Mouse (Mus musculus): ENCODE results near the gene Lif. TPM values are rescaled to one million over a fixed set of nuclear protein-coding genes. Genes with fewer than 3 reads are reported as not detected.

The Lif gene
- total and polyA plus RNA-seq, 2 experiments from 2014 or later: 0.10 to 0.21 TPM

GRCm38 (mm10) chr11:4231435-4231834, 25.9 kb upstream of the Lif start:
- no peaks in the 10 kb centered on the region for H3K9me3 ChIP-seq (ENCODE audit: low read length)
- no peak overlapping the region for H3K9ac ChIP-seq (replicated peaks; ENCODE audit: low read length)
- no peak overlapping the region for H3K4me3 ChIP-seq (ENCODE audit: low read length)
- no peak for TF ChIP-seq CTCF (IDR thresholded peaks at IDR 0.05; ENCODE audit: low read depth)
- 0 out of 2 replicates have a peak, but pooled peaks cover 6% of the 10 kb centered on the region for H3K4me1 ChIP-seq (ENCODE audit: insufficient read depth, low read length)
- ATAC-seq: no peak
- no peaks in the 10 kb centered on the region for H3K27me3 ChIP-seq (ENCODE audit: insufficient read depth, low read length)
- H3K27ac ChIP-seq: no peak overlapping the region
- H3K36me3 ChIP-seq (ENCODE audit: insufficient read depth, low read length): no peaks in the 10 kb centered on the region
- H3K4me2 ChIP-seq (ENCODE audit: low read depth, low read length): no peak overlapping the region
- no peak for DNase-seq (ENCODE audit: low spot score)
- WGBS: 94% methylated on average over 2 of the region's 2 CpGs

- DNase-seq (ENCODE audit: low spot score): no peak
- H3K4me2 ChIP-seq (ENCODE audit: low read depth, low read length): no peak overlapping the region
These were observed 24.7 kb upstream of the Lif start for GRCm38 (mm10) chr11:4232644-4233043.

GRCm38 (mm10) chr11:4235052-4235655, 22.2 kb upstream of the Lif start:
- Histone ChIP-seq H3K4me3 (ENCODE audit: low read length) (no peak overlapping the region), H3K36me3 (ENCODE audit: insufficient read depth, low read length) (no peaks in the 10 kb centered on the region), H3K27ac (no peak overlapping the region), H3K9me3 (ENCODE audit: low read length) (no peaks in the 10 kb centered on the region), H3K27me3 (ENCODE audit: insufficient read depth, low read length) (no peaks in the 10 kb centered on the region), H3K9ac (replicated peaks; ENCODE audit: low read length) (no peak overlapping the region), H3K4me1 (ENCODE audit: insufficient read depth, low read length) (no peaks in the 10 kb centered on the region), H3K4me2 (ENCODE audit: low read depth, low read length) (no peak overlapping the region)
- 92% methylated on average over 6 of the region's 6 CpGs for WGBS
- ATAC-seq: no peak
- TF ChIP-seq CTCF (IDR thresholded peaks at IDR 0.05; ENCODE audit: low read depth): no peak
- DNase-seq (ENCODE audit: low spot score): no peak

More at GRCm38 (mm10) chr11:4232644-4233043, 24.7 kb upstream of the Lif start:
- H3K36me3 ChIP-seq (ENCODE audit: insufficient read depth, low read length): no peaks in the 10 kb centered on the region
- WGBS: 80% methylated on average over 12 of the region's 12 CpGs
- H3K4me3 ChIP-seq (ENCODE audit: low read length): no peak overlapping the region
- H3K27ac ChIP-seq: no peak overlapping the region
- no peak for TF ChIP-seq CTCF (IDR thresholded peaks at IDR 0.05; ENCODE audit: low read depth)
- no peaks in the 10 kb centered on the region for H3K27me3 ChIP-seq (ENCODE audit: insufficient read depth, low read length)
- no peaks in the 10 kb centered on the region for H3K9me3 ChIP-seq (ENCODE audit: low read length)
- H3K4me1 ChIP-seq (ENCODE audit: insufficient read depth, low read length): 0 out of 2 replicates have a peak, but pooled peaks cover 6% of the 10 kb centered on the region
- ATAC-seq: no peak
- H3K9ac ChIP-seq (replicated peaks; ENCODE audit: low read length): no peak overlapping the region

- Histone ChIP-seq H3K4me2 (ENCODE audit: low read depth, low read length) (no peak within 1 kb of the TSS), H3K27me3 (ENCODE audit: insufficient read depth, low read length) (no peaks in the 10 kb centered on the region), H3K36me3 (ENCODE audit: insufficient read depth, low read length) (no peaks in the 10 kb centered on the region), H3K4me1 (ENCODE audit: insufficient read depth, low read length) (no peaks in the 10 kb centered on the region), H3K4me3 (ENCODE audit: low read length) (no peak within 1 kb of the TSS), H3K9ac (replicated peaks; ENCODE audit: low read length) (no peak within 1 kb of the TSS), H3K9me3 (ENCODE audit: low read length) (no peaks in the 10 kb centered on the region), H3K27ac (no peak within 1 kb of the TSS)
- ATAC-seq (no peak), DNase-seq (ENCODE audit: low spot score) (no peak)
- WGBS: 69% methylated on average over 16 of the region's 16 CpGs
- no peak for TF ChIP-seq CTCF (IDR thresholded peaks at IDR 0.05; ENCODE audit: low read depth)
These were observed 21.5 kb upstream of the Lif start, which contains the start of gene Osm for GRCm38 (mm10) chr11:4235665-4236545. TSS of gene Osm (plus strand) at chr11:4236420.

GRCm38 (mm10) chr11:4236546-4237067, 20.8 kb upstream of the Lif start:
- 89% methylated on average over 21 of the region's 21 CpGs for WGBS

GRCm38 (mm10) chr11:4237389-4237912, 19.9 kb upstream of the Lif start:
- Histone ChIP-seq H3K9me3 (ENCODE audit: low read length) (no peaks in the 10 kb centered on the region), H3K9ac (replicated peaks; ENCODE audit: low read length) (no peak overlapping the region), H3K27ac (no peak overlapping the region), H3K4me2 (ENCODE audit: low read depth, low read length) (no peak overlapping the region), H3K4me1 (ENCODE audit: insufficient read depth, low read length) (no peaks in the 10 kb centered on the region), H3K36me3 (ENCODE audit: insufficient read depth, low read length) (no peaks in the 10 kb centered on the region), H3K4me3 (ENCODE audit: low read length) (no peak overlapping the region), H3K27me3 (ENCODE audit: insufficient read depth, low read length) (no peaks in the 10 kb centered on the region)
- ATAC-seq: no peak; the same call in 1 of the 2 replicates
- DNase-seq (ENCODE audit: low spot score): no peak
- TF ChIP-seq CTCF (IDR thresholded peaks at IDR 0.05; ENCODE audit: low read depth): no peak
- WGBS: 89% methylated on average over 18 of the region's 18 CpGs

More at GRCm38 (mm10) chr11:4236546-4237067, 20.8 kb upstream of the Lif start:
- TF ChIP-seq CTCF (IDR thresholded peaks at IDR 0.05; ENCODE audit: low read depth): no peak
- Histone ChIP-seq H3K9me3 (ENCODE audit: low read length) (no peaks in the 10 kb centered on the region), H3K4me2 (ENCODE audit: low read depth, low read length) (no peak overlapping the region), H3K27ac (no peak overlapping the region), H3K4me3 (ENCODE audit: low read length) (no peak overlapping the region), H3K36me3 (ENCODE audit: insufficient read depth, low read length) (no peaks in the 10 kb centered on the region), H3K4me1 (ENCODE audit: insufficient read depth, low read length) (no peaks in the 10 kb centered on the region), H3K27me3 (ENCODE audit: insufficient read depth, low read length) (no peaks in the 10 kb centered on the region), H3K9ac (replicated peaks; ENCODE audit: low read length) (no peak overlapping the region)
- ATAC-seq: no peak
- no peak for DNase-seq (ENCODE audit: low spot score)

All from hindbrain, postnatal 0 days (tissue).